Mouse (Mus musculus): ENCODE results near the gene Chat.

Gene Chat

GRCm38 (mm10) chr14:32465889-32466288, at the start of gene Chat:
TSS of gene Chat (minus strand) at chr14:32465989.
- no peak for DNase-seq

GRCm38 (mm10) chr14:32513336-32514032, 47.7 kb upstream of the Chat start, which contains the start of gene Ercc6:
TSS of gene Ercc6 (plus strand) at chr14:32513521.
- peak; percentile 85 to 96 for DNase-seq

- no peak for DNase-seq
Observed at GRCm38 (mm10) chr14:32512912-32513311, 47.1 kb upstream of the Chat start.

DNA sequence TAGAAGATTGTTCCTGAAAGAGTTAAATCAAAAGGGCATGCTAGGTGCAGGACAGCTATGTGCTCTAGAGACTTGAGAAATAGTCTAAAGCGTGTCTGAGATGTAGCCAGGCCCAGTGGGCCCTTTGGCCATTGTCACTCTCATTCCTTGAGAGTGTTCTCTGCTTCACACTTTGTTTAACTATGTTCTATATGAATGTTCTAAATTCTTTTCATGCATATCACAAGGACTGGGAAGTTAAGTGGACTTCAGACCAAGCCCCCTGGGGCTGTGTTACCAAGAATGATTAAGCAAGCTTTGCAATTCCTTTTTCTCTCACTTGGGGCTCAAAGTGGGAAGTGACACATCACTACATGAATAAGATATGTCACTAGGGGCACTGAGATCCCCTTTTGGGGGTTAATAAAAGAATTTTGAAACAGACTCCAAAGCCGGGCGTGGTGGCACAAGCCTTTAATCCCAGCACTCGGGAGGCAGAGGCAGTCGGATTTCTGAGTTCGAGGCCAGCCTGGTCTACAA, 43.7 kb upstream of the Chat start:
- no peak for DNase-seq

DNA sequence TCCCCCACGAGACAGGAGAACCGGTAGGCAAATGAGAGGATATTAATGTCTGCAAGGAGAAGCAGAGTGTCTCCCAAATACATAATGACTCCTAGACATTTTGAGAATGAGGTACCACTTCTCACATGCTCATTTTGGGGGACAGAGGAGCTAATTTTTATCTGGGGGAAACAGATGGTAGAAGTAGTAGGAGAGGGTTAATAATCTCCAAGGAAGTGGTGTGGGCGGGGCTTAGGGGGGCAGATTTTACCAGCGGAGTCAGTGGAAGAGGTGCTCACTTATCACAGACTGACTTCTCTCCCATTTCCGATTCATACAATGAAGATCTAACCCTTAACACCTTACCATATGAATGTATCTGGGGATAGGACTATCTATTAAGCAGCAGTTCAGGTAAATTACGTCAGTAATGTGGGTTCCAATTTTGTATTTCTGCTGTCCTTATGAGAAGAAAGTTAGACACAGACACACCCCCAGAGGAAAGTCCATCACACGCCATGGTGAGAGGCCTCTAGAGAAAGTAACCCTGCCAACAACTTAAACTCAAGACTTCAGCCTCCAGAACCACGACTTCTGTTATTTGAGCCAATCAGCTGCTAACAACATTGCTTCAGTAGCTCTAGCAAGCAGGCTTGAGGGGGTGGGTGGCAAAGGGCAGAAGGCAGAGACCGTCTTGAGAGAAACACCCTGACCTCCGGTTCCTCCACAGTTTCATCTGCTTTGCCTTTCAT, 42.5 kb upstream of the Chat start:
- DNase-seq, result no peak

- no peak for DNase-seq
Observed at GRCm38 (mm10) chr14:32507216-32507615, 41.4 kb upstream of the Chat start.

DNA sequence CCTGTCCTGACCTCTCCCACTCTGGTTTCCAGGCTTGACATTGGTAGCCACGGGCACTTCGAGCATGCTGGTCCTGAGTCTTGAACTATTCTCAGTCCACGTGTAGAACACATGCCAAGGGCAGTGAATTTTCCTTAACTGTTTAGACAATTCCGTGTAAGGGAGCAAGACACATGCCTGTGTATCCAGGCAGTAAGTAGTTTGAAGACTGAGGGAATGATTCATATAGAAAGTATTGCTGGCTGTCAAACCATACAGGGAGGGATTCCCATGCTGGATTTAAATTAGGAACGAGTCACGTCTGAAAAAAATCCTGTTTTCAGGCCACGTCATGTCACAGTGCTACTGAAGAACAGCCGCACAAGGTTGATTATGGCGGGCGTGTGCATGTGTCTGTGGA, 40.5 kb upstream of the Chat start:
- DNase-seq, result no peak

DNA sequence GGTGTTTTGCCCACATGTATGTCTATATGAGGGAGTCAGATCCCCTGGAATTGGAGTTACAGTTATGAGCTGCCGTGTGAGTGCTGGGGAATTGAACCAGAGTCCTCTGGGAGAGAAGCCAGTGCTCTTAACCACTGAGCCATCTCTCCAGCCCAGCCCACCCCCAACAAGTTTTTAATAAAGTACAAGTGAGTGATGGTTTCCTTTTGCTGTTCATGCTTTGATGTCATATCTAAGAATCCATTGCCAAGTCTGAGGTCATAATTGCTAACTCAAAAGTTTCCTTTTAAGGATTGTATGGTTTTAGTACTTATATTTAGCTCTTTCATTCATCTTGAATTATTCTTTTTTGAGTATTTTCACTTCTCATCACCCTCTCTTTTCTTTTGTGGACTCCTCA, 38.1 kb upstream of the Chat start:
- no peak for DNase-seq

DNA sequence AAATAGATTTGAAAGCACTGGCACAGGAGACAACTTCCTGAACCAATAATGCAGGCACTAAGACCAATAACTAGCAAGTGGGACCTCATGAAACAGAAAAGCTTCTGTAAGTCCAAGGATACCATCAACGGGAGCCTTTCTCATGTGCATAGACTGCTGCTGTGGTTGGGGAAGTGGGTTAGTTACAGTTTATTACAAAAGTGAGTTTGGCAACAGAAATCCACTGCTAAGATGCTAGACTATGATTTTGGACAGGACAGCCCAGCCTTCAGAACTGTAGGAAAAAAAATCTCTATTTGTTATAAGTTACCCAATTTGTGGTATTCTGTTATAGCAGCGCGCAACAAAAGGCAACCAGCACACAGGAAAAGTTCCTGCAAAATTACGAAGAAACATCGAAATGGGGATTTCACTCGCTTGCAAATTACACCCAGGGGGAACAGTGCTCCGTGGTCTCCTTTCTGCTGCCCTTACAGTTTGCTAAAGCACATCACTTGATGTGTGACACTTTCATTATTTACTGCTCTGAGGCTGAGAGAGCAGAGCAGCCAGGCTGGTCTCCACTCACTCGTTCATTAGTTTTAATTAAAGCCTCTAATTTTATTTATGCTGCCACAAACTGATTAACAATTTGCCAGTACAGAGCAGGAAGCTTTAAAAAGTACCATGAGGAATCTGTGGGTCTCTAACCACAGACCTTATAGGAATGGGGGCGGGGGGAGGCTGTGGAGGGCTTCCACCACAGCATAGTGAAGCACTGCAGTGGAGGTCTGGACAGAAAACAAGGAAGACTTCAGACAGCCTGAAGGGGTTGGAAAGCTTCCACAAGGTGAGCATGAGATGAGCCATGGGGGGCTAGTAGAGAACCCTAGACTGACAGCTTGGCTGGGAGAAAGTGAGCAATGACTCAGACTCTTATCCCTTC, 37.2 kb upstream of the Chat start:
- DNase-seq, result no peak

DNA sequence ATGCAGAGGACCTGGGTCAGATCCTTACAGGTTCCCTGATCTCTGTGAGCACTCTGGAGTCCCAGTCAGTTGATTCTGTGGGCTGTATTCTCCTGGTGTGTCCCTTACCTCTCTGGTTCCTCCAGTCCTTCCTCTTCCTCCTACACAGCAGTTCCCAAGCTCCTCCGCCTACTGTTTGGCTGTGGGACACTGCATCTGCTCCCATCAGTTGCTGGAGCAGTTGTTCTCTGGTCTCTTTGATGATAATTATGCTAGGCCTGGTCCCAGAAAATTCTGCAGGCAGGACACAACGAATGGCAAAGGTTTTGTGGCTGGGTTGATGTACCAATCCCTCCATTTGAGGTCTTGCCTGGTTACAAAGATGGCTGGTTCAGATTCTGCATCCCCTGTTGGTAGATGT, 35.5 kb upstream of the Chat start:
- no peak for DNase-seq

DNA sequence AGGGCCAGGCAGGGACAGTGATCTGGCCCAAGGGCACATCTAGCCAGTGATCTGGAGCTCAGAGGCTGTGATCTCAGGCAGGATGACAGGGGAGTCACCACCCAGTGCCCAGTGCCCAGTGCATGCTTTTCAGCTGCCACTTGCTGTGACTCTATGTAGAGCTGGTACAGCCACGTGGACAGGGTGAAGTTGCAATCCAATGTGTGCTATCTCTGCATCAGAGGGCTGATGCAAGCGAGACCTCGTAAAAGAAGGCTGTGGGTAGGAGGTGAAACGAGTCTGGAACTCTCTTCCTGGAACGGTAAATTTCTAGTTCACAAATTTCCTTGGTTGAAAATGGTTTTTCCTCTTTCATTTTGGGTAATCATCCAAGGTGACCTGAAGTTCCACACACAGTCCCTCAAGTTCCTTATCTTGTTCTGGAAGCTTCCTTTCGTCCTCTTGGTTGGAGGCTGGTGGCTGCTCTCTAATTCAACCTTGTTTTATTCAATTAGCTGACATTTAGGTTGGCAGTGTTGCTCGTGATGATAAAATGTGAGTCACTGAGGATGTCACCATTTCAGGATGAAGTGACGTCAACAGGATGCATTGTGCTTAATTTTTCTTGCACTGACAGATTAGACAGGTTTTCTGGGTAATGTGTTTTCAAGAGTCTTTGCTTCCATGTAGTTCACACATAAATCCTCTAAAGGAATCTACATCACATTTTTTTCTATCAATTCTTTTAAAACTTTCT, 30.5 kb upstream of the Chat start:
- no peak for DNase-seq

DNA sequence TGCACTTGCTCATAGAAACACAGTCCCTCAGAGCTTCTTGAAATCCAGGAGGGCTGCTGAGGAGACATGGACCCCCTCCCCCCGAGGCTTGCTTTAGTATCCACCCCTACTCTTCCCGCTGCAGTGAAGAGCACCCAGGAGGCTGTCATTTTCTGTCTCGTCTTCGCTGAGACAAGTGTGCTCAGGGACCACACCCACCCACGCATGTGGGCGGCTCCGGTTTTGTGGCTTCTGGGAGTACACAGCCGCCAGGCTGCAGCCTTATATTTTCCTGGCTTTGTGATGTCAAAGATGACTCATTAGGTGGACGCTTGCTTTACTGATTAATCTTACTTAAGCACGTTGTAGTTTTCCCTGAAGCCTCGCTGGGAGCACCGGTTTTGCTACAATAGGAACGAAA, 26.7 kb upstream of the Chat start:
- no peak for DNase-seq

GRCm38 (mm10) chr14:32482061-32482460, 16.3 kb upstream of the Chat start:
- DNase-seq, result no peak

DNA sequence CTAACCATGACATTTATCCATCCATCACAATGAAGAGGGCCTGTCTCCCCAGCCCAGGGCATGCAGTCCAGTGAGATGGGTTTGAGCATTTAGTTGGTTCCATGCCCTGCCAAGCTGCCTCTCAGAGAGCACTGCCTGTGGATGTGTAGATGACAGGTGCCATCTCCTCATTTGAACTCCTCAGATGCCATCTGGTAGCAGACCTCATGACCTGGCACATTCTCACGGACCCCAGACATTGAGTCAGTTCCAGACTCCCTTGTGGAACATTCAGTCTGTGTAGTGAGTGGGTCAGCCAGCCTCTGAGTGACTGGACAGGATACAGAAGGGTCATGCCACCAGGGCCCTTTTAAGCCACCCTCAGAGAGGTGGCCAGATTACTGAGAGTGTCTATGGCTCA, 11.8 kb upstream of the Chat start:
- no peak for DNase-seq

DNA sequence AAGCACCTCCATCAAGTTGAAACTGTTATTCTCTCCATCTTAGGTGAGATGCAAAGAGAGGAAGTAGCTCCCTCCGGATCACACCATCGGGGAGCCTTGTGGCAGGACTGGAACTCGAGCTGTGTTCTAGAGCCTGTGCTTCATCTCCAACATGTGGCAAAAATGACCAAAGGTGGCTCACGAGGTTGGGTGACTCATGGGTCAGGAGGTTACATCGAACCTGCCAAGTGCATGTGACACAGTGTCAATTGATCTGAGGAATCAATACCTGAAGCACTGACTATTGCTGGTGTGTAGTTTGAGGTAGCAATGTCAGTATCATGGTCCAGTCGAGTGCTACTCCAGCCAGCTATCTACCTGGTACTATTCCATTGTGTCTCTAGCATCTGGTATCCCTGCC, 10.8 kb upstream of the Chat start:
- no peak for DNase-seq

- DNase-seq, result peak in 1 of 2 experiments; percentile 24
Observed at GRCm38 (mm10) chr14:32472996-32473395, 7.2 kb upstream of the Chat start.

DNA sequence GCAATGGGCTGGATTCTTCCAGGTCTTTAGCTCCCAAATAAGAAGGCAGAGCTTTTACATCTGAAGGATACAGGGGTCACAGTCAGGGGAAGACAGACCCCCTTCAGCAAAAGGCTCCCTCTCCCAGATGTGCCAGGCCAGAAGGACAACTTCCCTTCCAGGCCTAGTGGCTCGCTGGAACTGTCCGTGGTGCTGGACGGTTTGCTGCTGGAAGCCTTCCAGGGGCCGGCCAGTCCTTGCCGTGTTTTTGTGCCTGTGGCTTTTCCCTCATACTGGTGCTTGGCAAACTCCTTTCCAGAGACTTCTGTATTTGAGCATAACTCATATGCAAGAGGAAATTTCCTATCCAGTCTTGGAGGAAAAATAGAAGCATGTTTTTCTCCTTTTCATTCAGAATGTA, 1.8 kb upstream of the Chat start:
- DNase-seq, result no peak

GRCm38 (mm10) chr14:32465506-32465870, 301 bp downstream of the Chat start:
- DNase-seq, result no peak

DNA sequence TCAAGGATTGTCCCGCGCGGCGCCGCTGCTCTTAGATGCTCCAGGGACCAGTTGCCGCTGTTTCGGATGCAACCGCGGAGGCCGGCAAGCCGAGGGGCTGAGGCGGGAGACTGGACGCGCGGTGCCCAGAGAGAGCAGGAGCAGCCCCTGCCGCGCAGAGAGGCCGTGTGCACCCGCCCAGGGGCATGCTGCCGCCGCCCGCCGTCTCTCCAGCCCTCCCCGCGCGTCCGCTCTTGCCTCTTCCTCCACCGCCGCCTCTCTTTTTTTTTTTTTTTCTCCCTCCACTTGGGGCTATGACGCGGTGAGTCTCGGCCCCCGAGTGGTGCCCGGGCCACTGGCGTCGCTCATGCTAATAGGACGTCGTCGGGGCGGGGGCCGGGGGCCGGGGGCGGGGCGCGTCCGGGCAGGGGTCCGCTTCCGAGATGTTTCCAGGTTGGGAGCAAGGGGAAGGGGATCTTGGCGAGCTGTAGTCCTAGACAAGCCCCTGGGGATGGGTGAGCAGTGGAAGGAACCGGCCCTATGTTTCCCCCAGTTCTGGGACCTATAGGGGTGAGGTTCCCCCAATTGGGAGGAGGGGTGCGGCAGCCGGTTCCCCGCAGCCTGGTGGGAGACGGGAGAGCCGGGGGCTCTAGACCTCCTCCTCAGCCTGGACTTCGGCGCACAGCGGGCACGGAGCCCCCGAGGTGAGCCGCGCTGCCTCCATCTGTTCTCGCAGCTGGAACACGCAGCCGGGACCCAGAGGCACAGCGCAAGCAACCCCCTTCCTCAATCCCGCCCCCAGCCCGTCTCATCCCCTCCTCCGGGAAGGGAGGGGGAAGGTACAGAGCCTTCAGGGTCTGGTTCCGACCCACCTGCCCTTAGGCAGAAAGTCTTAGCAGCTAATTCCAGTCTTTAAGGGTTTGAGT, 936 bp downstream of the Chat start, which contains the start of gene Slc18a3:
Gene Slc18a3 (minus strand): TSS at position 250 of the 905 bp plus-strand sequence.
- no peak for DNase-seq

GRCm38 (mm10) chr14:32463211-32464040, 2.4 kb downstream of the Chat start:
- no peak for DNase-seq

Data from spleen, adult 18-20 months (tissue).